Mouse (Mus musculus) bone marrow, adult 2 months (tissue): Measurements from ENCODE around the gene Olfr573-ps1.

ENCODE experiments used
- CTCF ChIP-seq: fragments of 200-500 bp; IDR thresholded peaks from 2 replicates; pipeline ENCODE4 v1.5.1; 2011; ENCODE audit warnings: low read length, control low read depth; ENCODE audit not compliant: control insufficient read depth, insufficient read depth
- POLR2A ChIP-seq: fragments of 200-500 bp; IDR thresholded peaks from 2 replicates; pipeline ENCODE4 v1.6.1; 2011; ENCODE audit warnings: low read depth, mild to moderate bottlenecking, control low read depth, low read length, borderline replicate concordance; ENCODE audit not compliant: control insufficient read depth

DNA sequence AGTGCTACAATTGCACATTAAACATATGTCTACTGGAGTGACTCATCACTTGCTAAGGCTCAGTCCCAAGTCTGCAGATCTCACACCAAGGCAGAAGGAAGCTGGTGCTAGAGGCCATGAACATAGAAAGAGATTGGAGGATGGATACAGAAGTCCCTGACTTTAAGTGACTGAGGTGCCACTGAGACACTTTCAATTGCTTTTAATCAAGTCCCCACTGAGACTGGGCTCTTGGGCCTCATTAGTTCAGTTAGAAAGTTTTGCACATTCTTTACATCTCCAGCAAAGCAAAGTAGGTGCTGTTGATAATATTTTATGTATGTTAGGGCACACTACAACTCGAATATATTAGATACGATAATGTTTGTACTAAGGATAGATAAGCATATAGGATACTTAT, 33.5 kb upstream of the Olfr573-ps1 start, which contains the start of gene Olfr577:
- TF ChIP-seq CTCF (no peak), POLR2A (no peak)
